Mouse (Mus musculus) intestine, embryonic 16.5 days (tissue): ENCODE measurements around the gene Paqr9. TPM values are rescaled to one million over a fixed set of nuclear protein-coding genes. Genes with fewer than 3 reads are reported as not detected.

Source experiments
- ATAC-seq: fragments of 200-750 bp; cut with Nextera tagmentation; 2 replicates; pipeline ENCODE4 v1.8.0; 2017; ENCODE audit warnings: moderate TSS enrichment, moderate library complexity
- H3K27ac ChIP-seq: fragments of 300-500 bp; sonication (generic); 2 replicates; pipeline ENCODE4 v1.5.1; 2014; ENCODE audit warnings: mild to moderate bottlenecking, low read length
- H3K27me3 ChIP-seq: fragments of 300-500 bp; sonication (generic); replicated peaks from 2 replicates; pipeline ENCODE4 v1.6.1; 2014; ENCODE audit warnings: low read length, control low read depth, mixed read lengths; ENCODE audit not compliant: control insufficient read depth, insufficient read depth
- H3K36me3 ChIP-seq: fragments of 300-500 bp; sonication (generic); 2 replicates; pipeline ENCODE4 v1.6.1; 2014; ENCODE audit warnings: low read length, control low read depth; ENCODE audit not compliant: control insufficient read depth, insufficient read depth
- H3K4me1 ChIP-seq: fragments of 300-500 bp; sonication (generic); 2 replicates; pipeline ENCODE4 v1.6.1; 2014; ENCODE audit warnings: low read length, control low read depth, mixed read lengths; ENCODE audit not compliant: control insufficient read depth, insufficient read depth
- H3K4me2 ChIP-seq: fragments of 300-500 bp; sonication (generic); 2 replicates; pipeline ENCODE4 v1.6.1; 2014; ENCODE audit warnings: low read depth, low read length, control low read depth
- H3K4me3 ChIP-seq: fragments of 300-500 bp; sonication (generic); 2 replicates; pipeline ENCODE4 v1.5.1; 2014; ENCODE audit warnings: mild to moderate bottlenecking, low read length
- H3K9ac ChIP-seq: fragments of 300-500 bp; sonication (generic); 2 replicates; pipeline ENCODE4 v1.6.1; 2014; ENCODE audit warnings: low read depth, low read length
- H3K9me3 ChIP-seq: fragments of 300-500 bp; sonication (generic); 2 replicates; pipeline ENCODE4 v1.6.1; 2016; ENCODE audit warnings: low read length, control low read depth; ENCODE audit not compliant: control insufficient read depth
- WGBS: fragments of 180-500 bp; shearing (Covaris S2); extraction: QIAGEN DNeasy Blood & Tissue Kit; methylation state at CpG from one replicate; pipeline ENCODE4 v1.1.7; 2014; 5-methylcytosine and 5-hydroxymethylcytosine counted together
- polyA plus RNA-seq: library from polyadenylated mRNA; unstranded; fragments of >200 nt; fragmentation: Nextera tagmentation; extraction: Ambion mirVana; gene quantifications from 2 replicates; pipeline ENCODE4 v1.2.1, GENCODE M21; 2015

Paqr9 gene
- polyA plus RNA-seq, 1 experiment from 2014 or later = 0.67 TPM

DNA sequence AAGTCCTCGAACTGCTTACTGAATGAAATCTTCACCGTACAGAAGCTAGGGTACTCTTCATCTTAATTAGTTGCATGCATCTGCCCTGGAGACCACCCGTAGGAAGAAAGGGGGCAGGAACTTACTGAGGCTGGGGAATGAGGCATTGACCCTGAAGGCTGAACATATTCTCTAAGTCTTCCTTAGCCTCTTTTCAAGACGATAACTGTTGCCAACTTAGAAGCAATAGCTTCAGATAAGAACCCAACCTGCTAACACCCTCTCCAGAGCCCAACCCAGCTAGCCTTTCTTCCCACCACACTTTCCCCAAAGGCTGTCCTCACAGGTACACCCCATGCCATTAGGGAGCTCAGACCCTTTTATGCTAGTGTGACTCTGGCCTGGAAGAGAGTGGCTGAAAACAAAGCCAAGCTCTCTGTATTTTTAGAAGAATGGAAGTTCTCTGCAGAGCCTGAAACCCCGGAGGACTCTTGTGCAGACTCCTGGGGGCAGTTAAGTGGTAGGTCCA is 4.2 kb upstream of the Paqr9 start:
- Histone ChIP-seq H3K27me3 (peaks cover 23% of the 10 kb centered on the region), H3K4me3 (no peak overlapping the region), H3K4me1 (peaks cover 6% of the 10 kb centered on the region), H3K9ac (no peak overlapping the region), H3K27ac (no peak overlapping the region), H3K4me2 (no peak overlapping the region), H3K36me3 (no peaks in the 10 kb centered on the region), H3K9me3 (no peaks in the 10 kb centered on the region)
- no peak for ATAC-seq
- 76% methylated on average over 5 of the region's 5 CpGs for WGBS

DNA sequence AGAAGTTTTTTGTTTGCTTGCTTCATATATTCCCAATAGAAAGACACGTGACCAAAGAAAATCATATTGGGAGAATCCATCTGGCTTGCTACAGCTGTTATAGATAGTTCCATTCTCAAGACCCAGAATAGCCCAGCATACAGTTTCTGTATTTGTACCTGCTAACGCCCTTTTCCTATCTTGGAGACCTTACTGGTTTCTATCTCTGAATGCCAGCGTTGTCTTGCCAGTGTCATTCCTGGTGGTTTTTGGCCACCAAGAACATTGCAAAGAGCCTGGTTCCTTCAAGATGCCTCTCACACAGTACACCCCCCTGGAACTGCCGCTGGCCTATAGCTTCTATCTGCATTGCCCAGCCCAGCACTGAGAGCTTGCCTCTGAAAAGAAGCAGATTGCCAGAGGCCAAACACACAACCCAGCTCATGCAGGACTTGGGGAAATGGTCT is 3.4 kb upstream of the Paqr9 start:
- no peak overlapping the region for H3K4me3 ChIP-seq
- WGBS = 89% methylated on average over 4 of the region's 4 CpGs
- no peak overlapping the region for H3K4me2 ChIP-seq
- ATAC-seq = no peak
- H3K4me1 ChIP-seq = peaks cover 8% of the 10 kb centered on the region
- no peaks in the 10 kb centered on the region for H3K9me3 ChIP-seq
- no peak overlapping the region for H3K9ac ChIP-seq
- no peaks in the 10 kb centered on the region for H3K36me3 ChIP-seq
- H3K27me3 ChIP-seq = peaks cover 31% of the 10 kb centered on the region
- no peak overlapping the region for H3K27ac ChIP-seq

DNA sequence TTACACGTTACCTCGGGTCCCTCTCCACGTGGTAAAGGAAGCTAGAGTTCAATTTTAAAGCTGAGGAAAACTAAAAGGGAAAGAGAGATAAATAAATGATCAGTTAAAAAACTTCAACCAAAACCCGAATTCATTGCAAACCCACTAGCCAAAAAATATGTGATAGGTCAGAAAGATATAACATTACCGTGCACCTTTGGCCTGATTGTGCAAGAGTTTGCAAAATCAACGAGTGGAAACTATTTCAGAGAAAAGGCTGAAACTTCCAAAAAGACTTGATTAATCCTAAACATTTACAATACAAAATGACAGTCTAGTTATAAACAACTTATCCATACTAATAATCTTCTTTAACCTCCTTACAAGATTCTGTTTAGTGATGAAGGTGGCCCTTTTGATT is 1.7 kb upstream of the Paqr9 start:
- 60% methylated on average over 6 of the region's 6 CpGs for WGBS
- Histone ChIP-seq H3K36me3 (no peaks in the 10 kb centered on the region), H3K9me3 (no peaks in the 10 kb centered on the region), H3K4me1 (peaks cover 8% of the 10 kb centered on the region), H3K9ac (no peak overlapping the region), H3K4me3 (no peak overlapping the region), H3K4me2 (no peak overlapping the region), H3K27ac (no peak overlapping the region), H3K27me3 (peaks cover 35% of the 10 kb centered on the region)
- no peak for ATAC-seq

DNA sequence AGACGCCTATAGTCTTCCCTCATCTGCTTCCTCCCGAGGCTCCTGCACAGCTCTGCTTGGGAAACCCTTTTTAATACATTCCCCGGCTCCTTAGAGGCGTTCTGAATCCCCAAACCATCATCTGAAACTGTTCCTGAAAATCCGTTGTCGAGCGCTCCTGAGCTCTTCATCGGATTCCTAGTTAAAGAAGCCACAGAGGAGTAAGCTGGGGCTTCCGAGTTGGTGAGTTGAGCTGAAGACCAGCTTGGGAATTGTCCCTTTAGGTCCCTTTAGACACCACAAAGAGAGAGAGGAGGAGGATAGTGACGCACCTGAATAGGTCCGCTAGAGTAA is 765 bp upstream of the Paqr9 start:
- H3K9me3 ChIP-seq = no peaks in the 10 kb centered on the region
- no peaks in the 10 kb centered on the region for H3K36me3 ChIP-seq
- H3K9ac ChIP-seq = no peak overlapping the region
- no peak overlapping the region for H3K27ac ChIP-seq
- H3K4me2 ChIP-seq = peak overlapping the region; percentile 98
- no peak for ATAC-seq
- H3K27me3 ChIP-seq = peaks cover 38% of the 10 kb centered on the region
- peaks cover 8% of the 10 kb centered on the region for H3K4me1 ChIP-seq
- H3K4me3 ChIP-seq = peak overlapping the region; percentile 64
- WGBS = 11% methylated on average over 11 of the region's 11 CpGs

DNA sequence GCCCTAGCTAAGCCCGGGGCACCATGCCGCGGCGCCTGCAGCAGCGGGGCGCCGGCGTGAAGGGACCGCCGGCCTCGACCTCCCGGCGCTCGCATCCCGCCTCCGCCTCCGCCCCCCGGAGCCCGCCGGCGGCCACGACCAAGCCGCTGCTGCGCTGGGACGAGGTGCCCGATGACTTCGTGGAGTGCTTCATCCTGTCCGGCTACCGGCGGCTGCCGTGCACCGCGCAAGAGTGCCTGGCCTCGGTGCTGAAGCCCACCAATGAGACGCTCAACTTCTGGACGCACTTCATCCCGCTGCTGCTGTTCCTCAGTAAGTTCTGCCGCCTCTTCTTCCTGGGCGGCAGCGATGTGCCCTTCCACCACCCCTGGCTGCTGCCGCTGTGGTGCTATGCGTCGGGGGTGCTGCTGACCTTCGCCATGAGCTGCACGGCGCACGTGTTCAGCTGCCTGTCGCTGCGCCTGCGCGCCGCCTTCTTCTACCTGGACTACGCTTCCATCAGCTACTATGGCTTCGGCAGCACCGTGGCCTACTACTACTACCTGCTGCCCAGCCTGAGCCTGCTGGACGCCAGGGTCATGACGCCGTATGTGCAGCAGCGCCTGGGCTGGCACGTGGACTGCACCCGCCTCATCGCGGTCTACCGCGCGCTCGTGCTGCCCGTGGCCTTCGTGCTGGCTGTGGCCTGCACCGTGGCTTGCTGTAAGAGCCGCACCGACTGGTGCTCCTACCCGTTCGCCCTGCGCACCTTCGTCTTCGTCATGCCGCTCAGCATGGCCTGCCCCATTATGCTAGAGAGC is 679 bp downstream of the Paqr9 start:
- Histone ChIP-seq H3K9me3 (no peaks in the 10 kb centered on the region), H3K4me1 (peaks cover 8% of the 10 kb centered on the region), H3K9ac (peak overlapping the region; percentile 65), H3K4me3 (peak overlapping the region; percentile 64), H3K27me3 (peaks cover 41% of the 10 kb centered on the region), H3K27ac (no peak overlapping the region), H3K36me3 (no peaks in the 10 kb centered on the region), H3K4me2 (peak overlapping the region; percentile 98)
- peak; percentile 73 for ATAC-seq
- WGBS = 14% methylated on average over 75 of the region's 78 CpGs

DNA sequence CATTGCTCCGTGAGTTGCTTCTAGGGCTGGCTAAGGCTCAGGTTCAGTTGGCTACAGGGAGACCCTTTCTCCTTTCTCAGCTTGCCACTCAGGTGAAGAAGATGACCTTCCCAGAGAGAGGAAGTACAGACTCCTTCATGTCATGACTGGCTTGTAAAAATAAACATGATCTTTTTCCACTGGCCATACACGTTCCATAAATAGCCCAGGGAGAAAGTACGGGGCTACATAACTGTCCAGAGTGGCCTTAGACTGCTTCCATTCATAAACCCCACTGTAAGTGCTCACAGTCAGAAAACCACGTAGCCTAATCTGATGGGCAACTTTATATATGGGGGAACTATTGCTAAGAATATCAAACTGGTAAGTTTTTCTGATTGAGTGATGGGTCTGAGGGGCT is 4.6 kb downstream of the Paqr9 start:
- H3K9ac ChIP-seq = no peak overlapping the region
- 63% methylated on average over 4 of the region's 4 CpGs for WGBS
- ATAC-seq = no peak
- H3K27me3 ChIP-seq = peaks cover 30% of the 10 kb centered on the region
- no peak overlapping the region for H3K4me2 ChIP-seq
- no peak overlapping the region for H3K4me3 ChIP-seq
- peaks cover 8% of the 10 kb centered on the region for H3K4me1 ChIP-seq
- H3K36me3 ChIP-seq = no peaks in the 10 kb centered on the region
- H3K9me3 ChIP-seq = no peaks in the 10 kb centered on the region
- H3K27ac ChIP-seq = no peak overlapping the region

DNA sequence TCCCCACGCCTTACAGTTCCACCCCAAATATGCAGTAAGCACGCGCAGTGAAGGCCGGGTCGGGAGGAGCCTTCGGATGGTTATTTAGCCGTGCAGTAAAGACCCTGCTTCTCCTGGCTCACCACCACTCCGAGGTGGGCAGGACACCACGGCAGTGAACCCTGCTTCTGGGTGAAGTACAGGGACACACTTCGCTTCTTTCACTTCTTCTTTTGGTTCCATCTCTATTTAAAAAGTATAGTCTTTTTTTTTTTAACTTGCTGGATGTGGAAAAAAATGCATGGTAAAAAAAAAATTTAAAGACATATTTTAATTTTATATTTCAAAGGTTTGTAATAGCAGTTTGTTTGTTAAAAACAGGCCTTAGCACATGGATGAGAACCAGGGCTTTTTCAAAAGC is 6.9 kb downstream of the Paqr9 start:
- H3K4me2 ChIP-seq = no peak overlapping the region
- no peaks in the 10 kb centered on the region for H3K9me3 ChIP-seq
- H3K4me3 ChIP-seq = no peak overlapping the region
- peaks cover 7% of the 10 kb centered on the region for H3K27me3 ChIP-seq
- no peaks in the 10 kb centered on the region for H3K4me1 ChIP-seq
- WGBS = 82% methylated on average over 10 of the region's 10 CpGs
- no peak for ATAC-seq
- no peak overlapping the region for H3K9ac ChIP-seq
- no peaks in the 10 kb centered on the region for H3K36me3 ChIP-seq
- no peak overlapping the region for H3K27ac ChIP-seq

DNA sequence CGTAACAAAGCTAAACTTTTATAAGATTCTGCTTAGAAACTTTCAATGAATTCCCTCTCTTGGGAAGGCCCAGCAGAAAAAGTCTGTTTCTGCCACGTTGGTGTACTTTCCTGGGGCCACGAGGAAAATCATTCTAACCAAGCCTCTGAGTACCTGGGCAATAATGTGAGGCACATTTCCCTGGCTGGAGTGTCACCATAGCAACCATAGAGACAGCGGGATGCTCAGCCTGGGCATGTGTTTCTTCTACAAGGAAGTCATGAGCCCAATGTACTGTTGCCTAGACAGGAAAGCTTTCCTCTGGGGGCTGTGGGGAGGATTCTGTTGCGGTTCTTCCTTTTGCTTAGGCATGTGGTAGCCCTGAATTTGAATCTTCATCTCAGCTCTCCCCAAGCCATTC is 7.5 kb downstream of the Paqr9 start:
- no peak overlapping the region for H3K9ac ChIP-seq
- no peaks in the 10 kb centered on the region for H3K9me3 ChIP-seq
- H3K4me2 ChIP-seq = no peak overlapping the region
- WGBS = 58% methylated on average over 5 of the region's 5 CpGs
- no peaks in the 10 kb centered on the region for H3K4me1 ChIP-seq
- peaks cover 7% of the 10 kb centered on the region; the same call in 1 of the 2 replicates for H3K27me3 ChIP-seq
- H3K4me3 ChIP-seq = no peak overlapping the region
- H3K36me3 ChIP-seq = no peaks in the 10 kb centered on the region
- H3K27ac ChIP-seq = no peak overlapping the region
- no peak for ATAC-seq

DNA sequence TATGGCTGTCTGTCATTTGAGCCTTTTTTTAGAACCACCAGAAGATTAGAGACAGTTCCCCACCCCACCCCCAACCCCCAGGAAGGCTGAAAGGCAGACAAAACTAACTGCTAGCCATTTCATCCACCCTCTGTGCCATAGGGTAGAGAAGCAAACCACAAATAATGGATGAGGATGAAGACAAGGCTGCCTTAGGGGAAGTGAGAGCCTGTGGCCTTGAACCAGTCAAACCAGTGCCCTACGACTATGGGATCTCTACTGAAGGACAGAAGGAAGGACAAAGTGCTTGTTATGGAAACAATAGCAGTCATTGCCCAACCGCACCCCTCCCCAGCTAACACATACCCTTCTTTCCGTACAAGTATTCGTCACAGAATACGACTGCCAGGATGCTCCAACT is 9.8 kb downstream of the Paqr9 start:
- ATAC-seq = no peak
- no peaks in the 10 kb centered on the region for H3K27me3 ChIP-seq
- no peaks in the 10 kb centered on the region for H3K4me1 ChIP-seq
- no peaks in the 10 kb centered on the region for H3K36me3 ChIP-seq
- H3K4me3 ChIP-seq = no peak overlapping the region
- no peak overlapping the region for H3K4me2 ChIP-seq
- H3K27ac ChIP-seq = no peak overlapping the region
- no peaks in the 10 kb centered on the region for H3K9me3 ChIP-seq
- no peak overlapping the region for H3K9ac ChIP-seq
- 88% methylated on average over 5 of the region's 5 CpGs for WGBS

DNA sequence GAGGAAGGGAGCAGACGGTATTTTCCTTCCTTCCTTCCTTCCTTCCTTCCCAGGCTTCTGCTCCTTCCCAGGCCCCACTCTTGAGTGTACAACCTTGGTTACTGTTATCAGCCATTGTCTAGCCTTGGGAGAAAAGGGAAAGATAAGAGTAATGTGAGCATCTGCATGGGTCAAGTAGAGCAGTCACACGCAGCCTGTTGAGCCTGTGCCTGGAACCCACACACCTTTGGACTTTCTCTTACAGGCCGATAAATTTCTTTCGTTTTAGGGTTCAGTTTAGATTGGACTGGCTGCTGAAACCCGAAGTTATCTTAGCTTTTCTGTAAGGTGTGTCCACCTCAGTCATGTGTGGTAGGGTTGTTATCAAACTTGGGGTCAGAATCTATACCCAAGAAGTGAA is 10.5 kb downstream of the Paqr9 start:
- H3K4me3 ChIP-seq = no peak overlapping the region
- H3K9ac ChIP-seq = no peak overlapping the region
- no peaks in the 10 kb centered on the region for H3K9me3 ChIP-seq
- H3K27ac ChIP-seq = peak overlapping the region; percentile 52
- no peaks in the 10 kb centered on the region for H3K36me3 ChIP-seq
- no peaks in the 10 kb centered on the region for H3K4me1 ChIP-seq
- no peak overlapping the region for H3K4me2 ChIP-seq
- WGBS = 76% methylated on average over 5 of the region's 5 CpGs
- no peaks in the 10 kb centered on the region for H3K27me3 ChIP-seq
- peak; percentile 94 for ATAC-seq
